Mouse (Mus musculus) cerebellum, postnatal 10 days (tissue): ENCODE data around the gene Arl4c.
"Not testable (repeated sequence)": the region's sequence is repeated elsewhere in the genome, so short reads cannot be mapped to it uniquely, and the experiment has no call there.

Experiments
- DNase-seq, 2 experiments: peaks; one replicate each; pipeline ENCODE4 v3.0.0; 2021; ENCODE audit warnings: mixed read lengths in 2 of 2

The Arl4c gene

DNA sequence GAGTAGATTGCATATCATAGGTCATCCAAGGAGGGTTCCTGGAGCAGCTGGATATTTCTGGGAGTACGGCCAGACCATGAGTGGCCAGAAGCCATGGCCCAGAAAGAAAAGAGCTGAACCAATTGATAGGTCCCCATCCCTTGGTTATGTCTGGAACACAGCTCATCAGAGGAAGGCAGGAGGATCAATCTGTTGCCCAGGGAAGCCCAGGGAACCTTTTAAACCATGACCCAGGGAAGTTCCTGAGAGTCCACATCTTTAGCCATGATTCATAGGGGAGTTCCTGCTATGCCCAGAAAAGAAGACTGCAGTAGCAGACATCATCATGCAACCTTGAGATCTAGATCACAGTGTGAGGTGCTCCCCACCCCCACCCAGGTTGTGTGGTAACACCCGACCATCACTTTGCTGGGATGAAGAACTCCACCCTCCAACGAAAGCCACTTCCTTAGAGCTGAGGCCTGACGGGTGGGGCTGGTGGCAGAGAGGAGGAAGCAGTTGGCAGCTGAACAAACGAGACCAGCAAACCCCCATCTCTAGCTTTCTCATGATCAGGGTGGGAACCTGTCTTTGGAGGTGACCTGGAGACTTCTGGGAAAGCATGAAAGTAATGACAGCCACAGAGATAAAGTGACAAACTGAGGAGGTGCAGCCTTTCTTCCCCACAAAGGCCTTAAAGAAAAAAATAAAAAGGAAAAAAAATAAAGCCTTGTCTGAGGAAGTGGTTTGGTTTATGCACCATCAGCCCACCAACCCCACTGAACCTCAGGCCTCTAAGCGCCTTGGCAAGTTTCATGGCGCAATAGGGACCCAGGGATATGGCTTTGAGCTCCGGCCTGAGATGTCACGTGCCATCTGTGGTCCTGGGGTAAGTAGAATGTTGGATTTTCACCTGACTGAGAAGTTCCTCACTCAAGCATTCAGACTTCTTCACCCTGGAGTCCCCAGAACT is 47.2 kb downstream of the Arl4c start:
- DNase-seq = no peak

DNA sequence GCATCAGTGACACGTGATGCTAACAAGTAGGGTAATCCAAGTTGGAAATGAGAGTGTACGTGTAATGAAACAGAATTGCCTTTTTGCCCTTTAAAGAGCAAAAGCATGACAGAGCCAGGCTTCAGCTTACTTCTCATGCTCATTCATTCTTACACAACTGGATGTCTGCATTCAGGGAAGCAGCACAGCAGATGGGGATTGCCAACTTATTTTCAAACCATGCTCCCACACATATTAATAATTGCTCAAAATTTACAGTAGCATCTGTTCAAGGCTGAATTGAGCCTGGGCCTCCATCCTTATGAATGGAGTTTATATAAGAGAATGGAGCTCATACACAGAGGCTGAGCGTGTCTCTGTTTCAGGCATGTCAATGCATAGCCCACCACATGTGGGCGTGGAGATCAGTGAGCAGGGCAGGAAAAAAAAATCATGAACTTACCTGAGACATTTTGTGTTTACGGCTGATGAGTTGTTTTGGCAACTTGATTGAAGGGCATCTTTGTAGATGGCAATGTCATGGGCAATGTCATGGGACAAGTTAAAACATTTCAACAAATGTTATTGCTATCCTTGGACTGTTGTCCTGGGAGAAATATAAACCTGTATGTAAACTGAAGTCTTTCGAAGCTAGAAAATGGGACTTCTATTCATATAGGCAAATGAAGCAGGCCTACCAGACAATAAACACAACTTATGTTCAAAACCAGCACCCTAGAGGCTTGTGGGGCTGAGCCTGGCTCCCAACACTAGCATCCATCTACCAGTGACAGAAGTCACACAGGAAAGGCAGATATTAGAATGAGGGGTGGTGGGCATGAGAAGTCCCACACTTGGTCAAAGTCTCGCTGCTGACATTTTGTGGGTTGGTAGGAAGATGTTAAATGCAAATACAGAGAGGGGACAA is 48.2 kb downstream of the Arl4c start:
- DNase-seq = no peak

DNA sequence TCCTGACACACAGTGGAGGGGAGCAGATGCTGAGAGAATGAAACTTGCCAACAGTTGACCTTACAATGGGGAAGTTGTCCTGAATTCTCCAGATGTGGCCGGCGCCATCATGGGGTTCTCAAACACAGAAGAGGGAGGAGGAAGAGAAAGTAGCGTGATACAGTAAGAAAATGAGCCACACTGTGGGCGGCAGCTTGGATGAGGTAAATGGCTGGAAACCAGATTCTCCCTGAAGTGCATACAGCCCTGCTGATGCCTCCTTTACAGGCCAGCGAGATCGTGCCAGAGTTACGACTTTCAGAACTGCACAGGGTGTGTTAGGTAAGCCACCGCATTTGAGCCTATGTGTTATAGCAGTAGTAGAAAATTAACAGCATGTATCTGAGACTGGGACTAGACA is 49.3 kb downstream of the Arl4c start:
- DNase-seq = no peak

DNA sequence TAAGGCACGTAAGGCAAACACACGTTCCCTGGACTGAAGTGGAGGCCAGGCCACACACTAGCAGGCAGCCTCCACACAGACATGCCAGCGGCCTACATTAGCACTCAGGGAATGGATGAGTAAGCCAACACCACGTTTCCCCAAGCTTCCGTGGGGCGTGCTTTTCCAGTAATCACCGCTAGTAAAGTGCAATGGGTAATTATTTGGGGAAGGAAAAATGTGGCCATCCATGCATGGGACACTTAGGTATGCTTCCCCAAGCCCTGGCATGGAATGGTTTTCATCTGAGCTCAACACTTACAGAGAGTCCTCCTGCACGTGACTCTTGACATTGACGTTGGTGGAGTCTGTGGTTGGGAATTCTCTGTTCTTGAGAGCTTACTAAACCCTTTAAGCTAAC is 50.4 kb downstream of the Arl4c start:
- DNase-seq = no peak

DNA sequence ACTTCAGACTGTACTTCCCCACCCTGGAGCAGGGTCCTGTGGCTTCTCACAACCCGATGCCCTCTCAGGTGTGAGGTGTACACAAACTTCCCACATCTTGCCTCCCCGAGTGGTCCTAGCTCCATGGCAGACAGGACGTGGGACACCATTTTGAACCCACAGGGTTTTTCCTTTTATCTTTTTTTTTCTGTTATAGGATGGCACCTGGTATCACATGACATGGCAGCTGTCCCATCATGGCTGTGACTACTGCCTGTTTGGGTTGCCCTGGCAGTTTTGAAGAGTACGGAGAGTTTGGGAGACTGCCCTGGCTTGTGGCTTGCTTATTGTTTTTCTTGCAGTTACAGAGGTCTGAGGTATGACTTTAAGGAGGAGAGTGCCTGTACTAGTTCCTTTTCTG is 53.3 kb downstream of the Arl4c start:
- peak; percentile 27 to 35 for DNase-seq

DNA sequence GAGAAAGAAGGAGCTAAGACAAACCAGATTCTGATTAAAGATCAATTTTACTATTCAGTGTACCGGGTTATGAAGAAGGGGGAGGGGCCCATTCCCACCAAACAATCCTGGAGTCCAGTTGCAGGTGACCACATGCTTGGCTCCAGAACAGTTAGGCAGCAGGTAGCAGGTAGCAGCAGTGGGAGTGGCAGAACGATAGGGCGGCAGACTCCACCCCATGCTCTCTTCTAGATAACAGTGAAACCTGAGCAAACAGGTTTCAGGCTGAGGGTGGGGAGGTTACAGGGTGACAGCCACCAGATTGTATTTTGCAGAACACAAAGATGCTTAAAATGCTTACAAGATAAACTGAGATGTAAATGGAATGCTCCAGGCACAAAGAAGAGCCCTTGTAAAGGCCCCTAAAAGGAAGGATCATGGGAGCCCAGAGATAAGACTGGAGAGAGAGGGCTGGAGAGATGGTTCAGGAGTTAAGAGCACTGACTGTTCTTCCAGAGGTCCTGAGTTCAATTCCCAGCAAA is 56.4 kb downstream of the Arl4c start:
- no peak for DNase-seq

DNA sequence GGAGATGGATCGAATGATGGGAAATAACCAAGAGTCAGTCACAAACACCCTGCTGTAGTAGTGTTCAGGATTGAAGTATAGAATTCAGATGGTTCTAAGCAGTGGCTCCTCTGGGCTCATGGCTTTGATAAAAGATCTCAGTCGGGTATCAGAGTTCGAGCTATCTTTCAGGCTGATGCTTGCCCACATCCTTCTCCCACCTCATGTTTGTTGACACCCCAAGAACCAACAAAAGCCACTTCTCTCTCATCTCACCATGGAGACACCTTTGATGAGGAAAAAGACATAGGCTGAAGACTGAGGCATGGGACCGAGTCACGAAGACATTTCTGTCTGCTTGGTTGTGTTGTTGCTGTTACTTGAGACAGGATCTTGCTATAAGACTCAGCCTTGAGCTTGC is 57.6 kb downstream of the Arl4c start:
- no peak for DNase-seq

DNA sequence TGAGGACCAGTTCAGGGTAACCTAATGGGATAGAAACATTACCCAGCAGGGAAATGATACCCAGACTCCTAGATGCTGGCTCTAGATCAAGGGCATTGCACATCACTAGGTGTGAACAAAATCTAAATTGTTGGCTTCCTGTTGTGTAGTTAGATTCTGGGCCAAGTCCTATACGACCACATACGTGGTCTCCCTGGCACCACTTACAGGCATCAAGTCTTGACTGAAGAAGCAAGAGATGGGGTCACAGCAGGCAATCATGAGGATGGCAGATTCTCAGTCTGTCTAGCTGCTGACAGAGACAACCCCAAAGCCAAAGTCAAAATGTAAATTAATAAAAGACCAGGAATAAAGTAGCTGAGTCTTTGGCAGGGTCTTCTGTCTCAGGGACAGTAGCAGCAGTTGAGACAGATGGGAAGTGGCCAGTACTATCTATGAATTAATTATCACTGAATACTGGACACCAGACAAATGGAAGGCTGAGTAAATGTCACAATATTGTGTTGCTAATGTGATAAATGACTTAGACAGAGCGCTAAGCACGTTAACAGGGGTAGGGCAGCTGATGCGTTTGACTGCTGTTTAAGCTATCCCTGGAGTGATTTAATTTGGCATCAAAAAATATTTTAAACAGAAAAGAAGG is 58.7 kb downstream of the Arl4c start:
- peak; percentile 84 to 92 for DNase-seq

DNA sequence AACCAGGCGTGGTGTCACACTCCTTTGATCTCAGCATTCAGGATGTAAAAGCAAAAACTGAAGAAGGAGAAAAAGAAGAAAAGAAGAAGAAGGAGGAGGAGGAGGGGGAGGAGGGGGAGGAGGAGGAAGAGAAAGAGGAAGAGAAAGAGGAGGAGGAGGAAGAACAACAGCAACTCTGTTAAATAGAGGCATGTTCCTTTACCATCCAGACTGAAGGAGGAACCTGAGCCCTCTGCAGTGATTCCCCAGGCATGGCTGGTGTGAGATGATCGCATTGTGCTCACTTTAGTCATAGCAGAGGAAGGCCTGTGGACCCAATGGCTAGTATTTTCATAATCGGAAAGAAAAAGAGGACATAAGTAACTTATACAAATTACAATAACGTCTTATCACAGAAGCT is 59.3 kb downstream of the Arl4c start:
- DNase-seq = no peak

DNA sequence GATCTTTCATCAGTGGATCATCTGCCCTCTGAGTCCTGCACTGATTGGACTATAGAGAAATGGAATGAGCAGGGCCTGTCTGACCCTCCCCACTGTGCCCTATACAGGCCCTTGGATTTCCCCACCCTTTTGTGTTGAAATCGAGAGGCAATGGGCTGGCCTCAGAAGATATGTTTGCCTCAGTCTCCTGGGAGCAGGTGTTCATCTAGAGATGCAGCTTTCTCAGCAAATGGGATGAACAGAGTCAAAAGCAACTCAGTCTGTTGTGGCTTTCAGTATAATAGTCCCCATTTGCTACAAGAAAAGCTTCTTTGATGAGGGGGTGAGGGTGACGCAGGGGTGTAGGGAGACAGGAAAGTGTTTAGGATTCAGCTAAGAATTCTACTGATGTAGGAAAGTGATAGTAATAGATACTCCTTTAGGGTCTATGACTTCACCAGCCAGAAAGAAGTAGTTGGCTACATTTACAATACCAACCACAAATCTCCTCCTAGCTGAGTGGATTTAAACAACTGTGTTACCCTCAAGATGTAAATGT is 60.3 kb downstream of the Arl4c start:
- DNase-seq = no peak

DNA sequence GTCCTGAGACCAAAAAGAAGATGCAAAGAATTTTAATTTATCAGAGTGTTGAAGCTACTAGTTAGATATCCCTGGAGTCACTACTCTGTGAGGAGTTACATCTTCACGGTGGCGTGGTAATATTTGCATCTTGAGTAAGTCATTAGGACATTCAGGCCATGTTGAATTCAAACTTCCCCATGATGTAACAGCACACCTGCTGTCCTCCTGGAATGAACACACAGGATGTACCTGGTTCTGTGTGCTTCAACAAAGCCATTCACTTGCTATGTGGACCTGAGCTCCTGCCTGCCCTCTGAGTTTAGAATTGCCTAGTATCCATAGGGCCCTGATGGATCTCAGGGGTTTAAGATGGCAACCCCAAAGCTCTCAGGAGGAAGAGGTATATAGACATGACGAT is 60.8 kb downstream of the Arl4c start:
- DNase-seq = no peak

DNA sequence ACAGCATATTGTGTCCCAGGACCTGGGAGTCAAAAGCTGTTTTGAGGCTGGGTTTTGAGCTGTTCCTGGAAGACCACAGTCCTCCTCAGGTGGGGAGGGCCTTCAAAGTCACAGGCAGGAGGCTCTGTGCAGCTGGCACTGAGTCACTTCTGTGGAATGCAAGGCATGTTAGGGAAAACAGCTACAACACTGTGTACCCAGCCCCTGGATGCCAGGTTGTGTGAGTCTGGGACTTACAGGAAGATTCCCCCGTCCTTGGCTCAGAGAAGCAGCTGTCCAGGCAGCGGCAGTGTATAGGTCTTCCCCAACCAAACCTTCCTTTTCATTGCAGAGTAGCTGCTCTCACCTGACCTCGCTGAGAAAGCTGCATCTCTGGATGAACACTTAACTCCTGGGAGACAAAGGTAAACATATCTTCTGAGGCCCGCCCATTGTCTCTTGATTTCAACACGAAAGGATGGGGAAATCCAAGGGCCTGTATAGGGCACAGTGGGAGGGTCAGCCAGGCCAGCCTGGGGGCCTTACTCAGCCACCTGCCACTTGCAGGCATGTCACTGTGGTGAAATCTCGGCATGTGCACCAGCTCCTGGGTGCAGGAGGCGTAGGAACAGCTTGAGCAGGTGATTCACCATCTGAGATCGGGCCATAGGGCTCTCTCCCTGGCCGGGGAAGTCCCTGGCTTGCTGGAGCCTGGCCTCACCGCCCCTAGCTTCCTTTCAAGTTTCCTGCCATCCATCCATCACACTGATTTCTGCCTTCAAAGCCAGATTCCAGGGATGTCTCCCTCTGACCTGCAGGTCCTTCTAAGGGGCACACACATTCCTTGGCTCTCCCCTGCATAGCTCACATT is 62.4 kb downstream of the Arl4c start:
- DNase-seq = peak in 1 of 2 experiments; percentile 13

DNA sequence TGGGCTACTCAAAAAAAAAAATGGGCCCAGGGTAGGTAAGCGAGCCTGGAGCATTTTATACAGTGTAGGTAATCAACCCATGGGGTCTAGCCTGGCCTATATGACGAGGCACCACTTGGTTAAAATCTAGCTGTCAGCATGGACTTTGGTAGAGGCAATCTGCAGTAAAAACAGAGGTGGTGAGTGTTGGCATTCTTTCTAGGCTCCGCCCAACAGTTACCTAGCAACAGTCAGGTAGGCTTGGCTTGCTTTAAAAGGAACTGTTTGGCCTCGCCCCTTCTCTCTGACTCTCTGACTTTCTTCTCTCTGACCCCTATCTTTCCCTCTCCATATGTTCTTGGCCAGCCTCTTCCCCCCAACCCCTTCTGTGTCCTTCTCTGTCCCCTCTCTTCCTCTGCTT is 63.4 kb downstream of the Arl4c start:
- DNase-seq = no peak

DNA sequence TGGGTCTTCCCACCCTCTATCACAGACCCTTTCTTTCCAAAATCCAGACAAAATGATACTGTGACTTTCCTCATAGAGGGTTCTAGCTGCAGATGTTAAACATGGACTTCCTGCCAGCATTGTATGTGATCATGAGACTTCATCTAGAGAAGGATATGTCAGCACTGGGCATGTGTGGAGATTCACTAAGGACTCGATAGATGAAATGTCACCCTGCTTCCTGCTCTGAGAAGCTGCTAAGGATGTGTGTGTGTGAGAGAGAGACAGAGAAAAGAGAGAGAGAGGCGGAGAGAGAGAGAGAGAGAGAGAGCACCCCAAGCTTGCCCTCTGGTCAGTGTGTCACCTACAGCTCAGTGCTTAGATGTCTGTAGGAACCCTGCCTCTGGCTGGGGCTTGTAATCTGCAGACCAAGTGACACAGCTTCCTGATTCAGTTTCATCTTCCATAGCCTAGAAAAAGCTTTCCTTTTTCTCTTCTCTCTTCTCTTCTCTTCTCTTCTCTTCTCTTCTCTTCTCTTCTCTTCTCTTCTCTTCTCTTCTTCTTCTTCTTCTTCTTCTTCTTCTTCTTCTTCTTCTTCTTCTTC is 65.4 kb downstream of the Arl4c start:
- DNase-seq = not testable (repeated sequence)

DNA sequence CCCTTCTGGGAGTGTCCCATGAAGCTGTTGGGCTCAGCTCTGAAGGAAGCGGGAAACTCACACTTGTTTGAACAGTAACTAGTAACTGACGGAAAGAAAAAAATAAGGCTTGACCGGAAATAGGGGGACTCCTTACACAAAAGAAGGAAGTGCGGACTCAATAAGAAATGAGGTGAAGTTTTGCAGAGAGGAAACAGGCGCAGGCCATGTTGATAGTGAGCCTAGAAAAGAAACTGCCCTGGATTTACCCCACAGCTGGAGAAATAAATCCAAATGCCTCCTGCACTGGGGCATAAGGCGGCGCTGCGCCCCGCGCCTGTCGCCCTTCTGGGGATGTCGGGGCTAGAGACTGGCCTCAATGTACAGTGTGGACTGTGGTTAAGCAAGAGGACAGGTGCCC is 66.4 kb downstream of the Arl4c start:
- no peak for DNase-seq

DNA sequence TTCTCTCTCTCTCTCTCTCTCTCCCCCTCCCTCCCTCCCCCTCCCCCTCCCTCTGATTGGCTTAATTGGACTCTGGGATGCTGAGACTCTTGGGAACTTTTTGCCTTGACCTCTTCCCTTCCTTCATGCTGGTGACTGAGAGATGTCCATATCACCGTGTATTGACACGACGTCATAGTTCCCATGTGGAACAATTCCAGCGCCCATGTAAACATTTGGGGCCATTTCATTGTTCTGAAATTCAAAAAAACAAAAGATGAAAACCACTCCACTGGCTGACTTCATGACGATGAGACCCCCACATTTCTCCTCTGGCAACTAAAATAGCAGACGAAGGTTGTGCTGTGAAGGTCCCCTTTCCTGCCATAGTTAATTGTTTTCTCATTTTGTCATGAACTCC is 69.2 kb downstream of the Arl4c start:
- DNase-seq = no peak

DNA sequence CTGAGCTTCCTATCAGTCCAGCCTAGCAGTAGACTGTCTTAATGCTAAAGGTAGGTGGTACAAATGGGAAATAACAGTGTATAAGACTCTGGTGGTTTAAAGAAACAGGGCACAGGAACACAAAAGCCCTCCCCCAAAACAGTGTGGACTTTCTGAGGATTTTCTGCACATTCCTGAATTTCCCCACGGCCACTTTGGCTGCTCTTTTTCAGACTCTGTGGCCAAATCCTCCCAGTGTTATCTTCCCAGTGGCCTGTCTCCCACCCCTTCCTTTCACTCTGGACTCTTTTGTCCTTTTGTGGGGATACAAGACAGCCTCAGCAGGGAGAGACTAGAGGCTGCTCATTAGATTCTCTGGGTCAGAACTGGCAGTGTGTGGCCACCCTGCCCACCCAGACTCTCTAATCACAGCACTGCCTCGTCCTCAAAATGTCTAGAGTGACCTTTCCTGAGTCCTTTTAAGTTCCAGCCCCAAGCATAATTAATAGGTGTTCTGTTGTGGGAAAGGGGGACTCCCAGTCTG is 72.0 kb downstream of the Arl4c start:
- DNase-seq = no peak

DNA sequence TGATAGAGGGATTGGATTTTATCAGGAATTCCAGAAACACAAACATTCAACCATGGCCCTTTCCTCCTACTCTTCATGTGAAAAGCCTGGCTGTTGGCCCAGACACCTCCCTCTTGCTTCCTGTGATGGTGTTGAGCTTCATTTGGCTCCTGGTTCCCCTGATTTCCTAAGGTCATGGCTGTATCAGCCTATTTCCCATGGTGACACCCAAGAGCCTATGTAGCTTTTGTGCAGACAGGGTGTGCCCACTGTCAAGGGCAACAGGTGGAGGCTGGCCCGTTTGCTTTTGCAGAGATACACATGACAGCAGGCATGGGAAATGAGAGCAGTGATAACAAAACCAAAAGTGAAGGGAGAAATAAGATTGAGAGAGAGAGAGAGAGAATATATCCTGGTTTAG is 76.8 kb downstream of the Arl4c start:
- DNase-seq = no peak

DNA sequence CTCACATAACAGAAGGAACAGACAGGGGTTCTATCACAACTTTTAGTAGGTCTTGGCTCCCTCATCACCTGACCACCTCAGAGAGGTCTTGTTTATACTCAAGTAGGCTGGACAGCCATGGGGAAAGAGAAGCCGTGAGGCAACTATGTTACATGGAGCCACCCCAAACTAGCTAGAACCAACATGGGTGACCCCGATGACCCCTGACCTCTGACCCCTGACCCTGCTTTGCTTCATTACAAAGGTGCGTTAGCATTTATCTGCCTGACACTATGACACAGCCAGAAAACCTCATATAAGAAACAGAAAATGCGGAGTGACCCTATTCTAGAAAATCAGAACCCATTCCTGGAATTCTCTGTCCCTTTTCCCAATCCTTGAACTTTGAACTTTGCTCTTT is 77.6 kb downstream of the Arl4c start:
- peak in 1 of 2 experiments; percentile 22 for DNase-seq

DNA sequence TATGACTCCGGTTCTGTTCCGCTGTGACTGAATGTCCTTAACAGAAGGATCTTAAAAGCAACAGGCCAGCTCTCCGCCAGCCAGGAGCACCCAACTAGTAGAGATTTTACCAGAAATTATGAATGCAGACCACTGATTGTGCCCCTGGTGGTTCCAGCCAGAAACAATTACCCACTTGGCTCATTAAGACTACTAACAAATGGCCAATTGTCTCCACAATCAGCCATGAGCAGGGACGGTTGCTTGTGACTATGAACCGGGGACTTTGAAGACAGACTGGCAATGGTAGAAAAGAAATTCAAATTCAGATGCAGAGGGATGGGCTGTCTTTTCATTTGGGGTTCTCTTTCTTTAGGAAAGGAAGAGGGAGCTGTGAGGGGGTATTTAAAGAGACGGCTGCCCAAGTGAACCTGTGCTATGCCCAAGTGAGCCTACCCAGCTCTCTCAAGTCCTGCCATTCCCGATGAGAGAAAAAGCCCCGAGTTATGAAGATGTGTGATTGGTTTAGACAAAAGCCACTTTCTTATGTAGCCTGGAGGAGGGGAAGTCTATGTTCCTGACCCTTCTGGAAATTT is 78.4 kb downstream of the Arl4c start:
- DNase-seq = peak; percentile 47 to 51
